Mouse (Mus musculus): ENCODE data around the gene Mad1l1.

GRCm38 (mm10) chr5:139979371-139979770 is 342.0 kb downstream of the Mad1l1 start:
- TF ChIP-seq POLR2A (IDR thresholded peaks at IDR 0.05; ENCODE audit: borderline replicate concordance, control insufficient read depth, low read depth, low read length) (no peak), CTCF (IDR thresholded peaks at IDR 0.05; ENCODE audit: control insufficient read depth, insufficient read depth, low read length) (no peak)

Measured in bone marrow, adult 2 months (tissue).